25 mouse cellular contexts compared by ENCODE assay signal in the genomic region with DNA sequence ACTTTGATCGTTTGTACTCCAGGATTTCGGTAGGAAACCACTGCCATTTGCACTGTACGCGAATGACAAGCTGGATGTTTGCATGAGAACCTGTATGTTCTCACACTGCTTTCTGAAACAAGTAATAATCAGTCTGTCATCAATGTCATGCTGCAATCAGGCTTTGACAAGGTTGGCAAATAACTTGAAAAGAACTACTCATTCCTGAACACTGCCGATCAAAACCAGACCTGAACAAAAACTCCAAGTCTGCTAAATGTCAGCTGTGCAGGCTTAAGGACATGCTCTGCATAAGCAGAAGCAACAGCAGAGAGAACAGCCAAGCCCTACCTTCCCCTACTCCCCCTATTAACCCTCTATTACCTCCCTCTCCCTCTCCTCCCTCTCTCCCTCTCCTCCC.
A peak's percentile ranks its signal among the peaks of the same experiment; 100 is the strongest.
DNase-seq lines count a peak whose midpoint lies in the region; ATAC-seq and TF ChIP-seq lines count a peak whose summit lies in the region.
"Had no signal": no experiment of that assay in that cellular context is flagged by ENCODE, and none has a peak within 500 bp of the region (broad histone marks: within the 10 kb centered on the region; RNA-seq: fewer than 3 reads in every experiment).

No protein-coding gene starts in this region.

- WGBS in forebrain, postnatal 0 days, result 42% methylated on average over 5 of the region's 5 CpGs
- 83% methylated on average over 5 of the region's 5 CpGs for WGBS in forebrain, embryonic 11.5 days
- 61% methylated on average over 5 of the region's 5 CpGs for WGBS in lung, embryonic 14.5 days
- WGBS in embryonic facial prominence, embryonic 10.5 days, result 76% methylated on average over 5 of the region's 5 CpGs

- no peak overlapping the region for H3K4me3 ChIP-seq in forebrain, postnatal 0 days (ENCODE audit: low read depth, low read length)
- H3K4me3 ChIP-seq in forebrain, embryonic 11.5 days (ENCODE audit: low read depth, low read length), result no peak overlapping the region
- H3K4me3 ChIP-seq in lung, embryonic 14.5 days (ENCODE audit: low read depth, low read length), result no peak overlapping the region
- H3K4me3 ChIP-seq in embryonic facial prominence, embryonic 10.5 days, result no peak overlapping the region
- no peak overlapping the region for H3K4me3 ChIP-seq in layer of hippocampus, adult 2 months
- H3K4me3 ChIP-seq: erythroblast, embryonic 14.5 days; heart, embryonic 10.5 days; hindbrain, embryonic 13.5 days; liver, embryonic 15.5 days had no signal

- TF ChIP-seq CTCF in forebrain, postnatal 0 days (IDR thresholded peaks at IDR 0.05; ENCODE audit: low read depth), result no peak
- no peak for TF ChIP-seq CTCF in lung, embryonic 14.5 days (IDR thresholded peaks at IDR 0.05; ENCODE audit: low read depth)
- no peak for TF ChIP-seq CTCF in layer of hippocampus, adult 2 months (conservative IDR thresholded peaks at IDR 0.05)

- no peaks in the 10 kb centered on the region for H3K36me3 ChIP-seq in forebrain, postnatal 0 days (ENCODE audit: insufficient read depth)
- no peaks in the 10 kb centered on the region for H3K36me3 ChIP-seq in forebrain, embryonic 11.5 days (ENCODE audit: control insufficient read depth, insufficient read depth, low read length)
- H3K36me3 ChIP-seq in lung, embryonic 14.5 days (ENCODE audit: insufficient read depth), result no peaks in the 10 kb centered on the region
- no peaks in the 10 kb centered on the region for H3K36me3 ChIP-seq in embryonic facial prominence, embryonic 10.5 days (replicated peaks)
- H3K36me3 ChIP-seq: G1E; heart, embryonic 10.5 days; hindbrain, embryonic 13.5 days; liver, embryonic 15.5 days had no signal

- H3K9ac ChIP-seq in forebrain, postnatal 0 days, result no peak overlapping the region
- no peak overlapping the region for H3K9ac ChIP-seq in forebrain, embryonic 11.5 days (ENCODE audit: low read length)
- H3K9ac ChIP-seq in lung, embryonic 14.5 days, result no peak overlapping the region
- H3K9ac ChIP-seq: hindbrain, embryonic 13.5 days; liver, embryonic 15.5 days had no signal

- H3K9me3 ChIP-seq in forebrain, postnatal 0 days (ENCODE audit: low read length), result no peaks in the 10 kb centered on the region
- no peaks in the 10 kb centered on the region for H3K9me3 ChIP-seq in forebrain, embryonic 11.5 days (ENCODE audit: control insufficient read depth, low read length)
- no peaks in the 10 kb centered on the region for H3K9me3 ChIP-seq in lung, embryonic 14.5 days (ENCODE audit: low read depth, low read length)
- no peaks in the 10 kb centered on the region for H3K9me3 ChIP-seq in embryonic facial prominence, embryonic 10.5 days
- H3K9me3 ChIP-seq: heart, embryonic 10.5 days; hindbrain, embryonic 13.5 days; liver, embryonic 15.5 days had no signal

- DNase-seq in forebrain, postnatal 0 days, result no peak
- no peak for DNase-seq in forebrain, embryonic 11.5 days (ENCODE audit: low spot score)
- DNase-seq in lung, embryonic 14.5 days, result peak; percentile 1
- DNase-seq in lung, postnatal 14 days, result no peak
- DNase-seq in embryonic facial prominence, embryonic 10.5 days (ENCODE audit: low spot score), result peak; percentile 27
- DNase-seq in fibroblast of lung, adult 2 months (ENCODE audit: low read depth), result peak; percentile 85
- no peak for DNase-seq in layer of hippocampus, adult 2 months (ENCODE audit: low spot score in 2 of 2)
- no peak for DNase-seq in retina, embryonic 14.5 days (ENCODE audit: low spot score)
- DNase-seq: adrenal gland, adult 2 months; B cell, adult 2 months; cerebellum, adult 2 months; cerebellum, postnatal 25 days; embryo, embryonic 11 days; gastrocnemius, postnatal 14 days; kidney, adult 11 months; kidney, postnatal 4 days; layer of hippocampus, adult 9-11 months; liver had no signal

- peak; percentile 71 for ATAC-seq in forebrain, postnatal 0 days
- no peak for ATAC-seq in forebrain, embryonic 11.5 days (replicated peaks; ENCODE audit: low FRiP score)
- ATAC-seq in lung, embryonic 14.5 days (ENCODE audit: insufficient read depth), result no peak

- H3K27ac ChIP-seq in forebrain, postnatal 0 days (ENCODE audit: low read depth, low read length), result no peak overlapping the region
- no peak overlapping the region for H3K27ac ChIP-seq in forebrain, embryonic 11.5 days (ENCODE audit: low read depth, low read length)
- no peak overlapping the region for H3K27ac ChIP-seq in lung, embryonic 14.5 days (ENCODE audit: low read depth)
- H3K27ac ChIP-seq in embryonic facial prominence, embryonic 10.5 days (replicated peaks), result no peak overlapping the region
- no peak overlapping the region for H3K27ac ChIP-seq in layer of hippocampus, adult 2 months
- H3K27ac ChIP-seq: heart, embryonic 10.5 days; hindbrain, embryonic 13.5 days; liver, embryonic 15.5 days; macrophage had no signal

- no peak overlapping the region for H3K4me2 ChIP-seq in forebrain, postnatal 0 days (ENCODE audit: low read depth)
- no peak overlapping the region for H3K4me2 ChIP-seq in forebrain, embryonic 11.5 days (ENCODE audit: low read depth, low read length, severe bottlenecking)
- H3K4me2 ChIP-seq in lung, embryonic 14.5 days, result no peak overlapping the region
- H3K4me2 ChIP-seq: hindbrain, embryonic 13.5 days; liver, embryonic 15.5 days had no signal

- H3K4me1 ChIP-seq in forebrain, postnatal 0 days (ENCODE audit: insufficient read depth), result no peaks in the 10 kb centered on the region
- H3K4me1 ChIP-seq in forebrain, embryonic 11.5 days (replicated peaks; ENCODE audit: control insufficient read depth, insufficient read depth, low read length), result no peaks in the 10 kb centered on the region
- no peaks in the 10 kb centered on the region for H3K4me1 ChIP-seq in lung, embryonic 14.5 days (ENCODE audit: insufficient read depth)
- H3K4me1 ChIP-seq in embryonic facial prominence, embryonic 10.5 days, result no peaks in the 10 kb centered on the region
- H3K4me1 ChIP-seq: heart, embryonic 10.5 days; hindbrain, embryonic 13.5 days; liver, embryonic 15.5 days had no signal

- no peaks in the 10 kb centered on the region for H3K27me3 ChIP-seq in forebrain, postnatal 0 days (ENCODE audit: insufficient read depth, low read length)
- no peaks in the 10 kb centered on the region for H3K27me3 ChIP-seq in forebrain, embryonic 11.5 days (ENCODE audit: control insufficient read depth, insufficient read depth, low read length)
- no peaks in the 10 kb centered on the region for H3K27me3 ChIP-seq in lung, embryonic 14.5 days (ENCODE audit: insufficient read depth, low read length)
- no peaks in the 10 kb centered on the region for H3K27me3 ChIP-seq in embryonic facial prominence, embryonic 10.5 days (replicated peaks; ENCODE audit: low read depth, poor library complexity, severe bottlenecking)
- H3K27me3 ChIP-seq: CH12.LX; hindbrain, embryonic 13.5 days; liver, embryonic 15.5 days had no signal

Comparison
In these comparisons a context has a peak if more than half of its experiments do, and no peak if none do; other contexts are left out.
1. DNase-seq: peak in lung, embryonic 14.5 days (single experiment), embryonic facial prominence, embryonic 10.5 days (single experiment) and fibroblast of lung, adult 2 months (single experiment); none in forebrain, postnatal 0 days (single experiment), forebrain, embryonic 11.5 days (single experiment), lung, postnatal 14 days (single experiment), layer of hippocampus, adult 2 months (0 of 2) and retina, embryonic 14.5 days (single experiment).